Mouse (Mus musculus): ENCODE data around the gene Olfr654.

Olfr654 gene

GRCm38 (mm10) chr7:104586725-104587124, at the start of gene Olfr654:
Olfr654 (plus strand) TSS chr7:104587025.
- DNase-seq = no peak

GRCm38 (mm10) chr7:104549833-104550232, 37.0 kb upstream of the Olfr654 start, which contains the start of gene Olfr651:
Olfr651 (plus strand) TSS chr7:104550133.
- DNase-seq = no peak

- no peak for DNase-seq
Observed at GRCm38 (mm10) chr7:104552700-104553099, 34.1 kb upstream of the Olfr654 start.

- no peak for DNase-seq
Observed at GRCm38 (mm10) chr7:104560601-104561000, 26.2 kb upstream of the Olfr654 start, which contains the start of gene Olfr652. Olfr652 (plus strand) TSS chr7:104560901.

- no peak for DNase-seq
Observed at GRCm38 (mm10) chr7:104577014-104577413, 9.8 kb upstream of the Olfr654 start, which contains the start of gene Olfr653. Olfr653 (plus strand) TSS chr7:104577314.

GRCm38 (mm10) chr7:104580846-104581245, 6.0 kb upstream of the Olfr654 start:
- no peak for DNase-seq

GRCm38 (mm10) chr7:104581429-104581828, 5.4 kb upstream of the Olfr654 start:
- DNase-seq = no peak

- no peak for DNase-seq
Observed at GRCm38 (mm10) chr7:104588274-104588673, 1.4 kb downstream of the Olfr654 start.

GRCm38 (mm10) chr7:104601679-104602078, 14.9 kb downstream of the Olfr654 start, which contains the start of gene Olfr655:
Olfr655 (minus strand) TSS chr7:104601779.
- no peak for DNase-seq

GRCm38 (mm10) chr7:104603173-104603572, 16.3 kb downstream of the Olfr654 start:
- no peak for DNase-seq

- DNase-seq = no peak
Observed at GRCm38 (mm10) chr7:104604727-104605126, 17.9 kb downstream of the Olfr654 start.

- DNase-seq = no peak
Observed at GRCm38 (mm10) chr7:104613655-104614054, 26.8 kb downstream of the Olfr654 start, which contains the start of gene Olfr656. Olfr656 (plus strand) TSS chr7:104613955.

- DNase-seq = no peak
Observed at GRCm38 (mm10) chr7:104624494-104624893, 37.7 kb downstream of the Olfr654 start, which contains the start of gene Olfr657. Olfr657 (plus strand) TSS chr7:104624794.
